Mouse (Mus musculus) liver, adult 2 months (tissue): ENCODE measurements at regions not wholly inside any gene's neighbourhood (a gene's known extent, or its start where the extent isn't known, plus 50 kb on each side); places are given as distances from the start of the nearest gene placed in this dataset.
A peak's percentile ranks its signal among the peaks of the same experiment; 100 is the strongest.

Experiments
- CTCF ChIP-seq: fragments of 200-500 bp; IDR thresholded peaks from 2 replicates; pipeline ENCODE4 v1.5.1; 2011; ENCODE audit warnings: low read depth, low read length, control low read depth
- POLR2A ChIP-seq: fragments of 200-500 bp; IDR thresholded peaks from 2 replicates; pipeline ENCODE4 v1.6.1; 2011; ENCODE audit warnings: low read length, control low read depth; ENCODE audit not compliant: insufficient read depth; ENCODE audit errors: extremely low read depth

DNA sequence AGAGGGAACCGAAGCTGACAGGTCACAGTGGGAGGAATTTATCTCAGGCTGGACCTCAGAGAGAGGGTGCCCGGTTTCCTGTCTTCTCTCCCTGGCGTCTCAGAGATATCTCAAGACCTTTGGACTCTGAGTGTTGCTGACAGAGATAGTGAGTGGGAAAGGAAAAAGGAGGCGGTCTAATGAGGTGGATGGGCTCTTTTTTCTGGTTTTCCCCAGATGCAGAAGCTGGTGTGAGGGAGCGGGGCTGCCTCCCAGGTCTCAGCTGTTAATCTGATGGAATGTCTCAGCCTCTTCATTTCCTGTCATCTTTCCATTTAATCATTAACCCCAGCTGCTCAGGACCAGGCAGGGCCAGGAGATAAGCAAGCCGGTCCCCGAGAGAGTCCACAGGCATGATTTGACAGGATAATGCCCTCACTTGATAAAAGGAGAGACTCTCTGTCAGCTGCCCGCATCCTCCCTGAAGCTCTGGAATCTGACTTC, 89.5 kb downstream of the Phlda1 start:
- TF ChIP-seq CTCF (no peak), POLR2A (peak; percentile 57; the same call in 1 of the 2 replicates)
